Mouse (Mus musculus): ENCODE data around the gene Tox2. TPM values are rescaled to one million over a fixed set of nuclear protein-coding genes. Genes with fewer than 3 reads are reported as not detected.
A peak's percentile ranks its signal among the peaks of the same experiment; 100 is the strongest.

Tox2 gene
- total RNA-seq, 2 experiments from 2014 or later: 2.4 to 2.6 TPM

DNA sequence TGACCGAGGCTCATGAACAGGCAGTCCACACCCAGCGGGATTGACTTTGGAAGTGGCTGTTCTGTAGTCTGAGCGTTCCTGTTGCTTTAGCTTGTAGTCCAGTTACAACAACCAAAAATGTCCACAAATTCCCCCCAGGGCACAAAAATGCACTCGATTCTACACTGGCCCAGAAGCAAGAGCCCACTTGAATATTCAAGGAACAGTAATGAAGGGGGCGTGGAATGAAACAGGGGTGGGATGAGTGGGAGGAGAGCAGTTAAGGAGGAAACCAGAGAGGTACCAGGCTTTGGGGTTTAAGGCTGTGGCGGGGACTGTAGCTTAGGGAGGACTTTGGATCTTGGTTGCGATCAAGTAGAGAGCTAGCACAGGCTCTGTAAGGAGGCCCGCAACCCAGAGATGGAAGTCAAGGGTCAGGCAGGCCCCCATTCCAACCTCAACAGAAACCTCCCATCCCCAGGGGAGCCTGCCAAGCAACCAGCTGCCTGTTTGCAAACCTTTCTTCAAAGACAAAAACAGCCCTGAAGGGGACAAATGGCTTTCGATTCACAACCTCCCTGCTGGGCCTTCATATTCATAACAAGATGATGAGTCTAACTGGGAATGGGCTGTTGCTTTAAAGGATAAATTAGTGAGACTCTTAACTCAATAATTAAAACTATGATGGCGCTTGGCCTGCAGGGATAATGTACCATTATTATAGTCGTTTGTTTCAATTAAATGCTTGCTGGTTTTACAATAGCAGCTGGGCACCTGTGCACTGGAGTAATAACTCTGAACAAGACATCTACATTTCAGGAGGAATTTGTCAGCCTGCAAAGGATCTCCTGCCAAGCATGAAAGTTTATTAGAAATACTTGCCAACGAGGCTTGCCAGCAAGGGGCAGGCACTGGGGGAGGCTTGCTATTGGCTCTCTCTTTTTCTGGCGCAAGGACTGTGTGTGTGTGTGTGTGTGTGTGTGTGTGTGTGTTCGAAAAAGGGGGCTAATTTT is 97.4 kb downstream of the Tox2 start:
- peak in 1 of 2 experiments; percentile 36 for DNase-seq
- intact Hi-C loops (cut with DNase I): no loop called here

DNA sequence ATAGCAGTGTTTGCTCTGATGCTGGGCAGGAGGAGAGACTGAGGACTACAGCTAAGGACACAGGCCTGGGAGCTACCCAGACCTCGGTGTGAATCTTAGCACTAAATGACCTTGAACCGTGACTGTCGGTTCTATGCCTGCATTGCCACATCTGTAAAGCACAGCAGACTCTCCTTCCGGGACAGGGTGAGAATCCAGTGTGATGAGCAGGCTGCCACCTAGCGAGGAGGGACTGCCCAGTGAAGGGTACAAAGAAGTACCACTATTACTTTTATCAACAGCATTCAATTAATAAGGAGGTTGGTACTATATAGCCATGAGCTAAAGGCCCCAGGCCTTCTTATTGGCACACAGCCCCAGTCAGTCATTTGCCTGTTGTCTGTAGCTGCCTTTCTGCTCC is 98.7 kb downstream of the Tox2 start:
- DNase-seq: no peak
- intact Hi-C loops (cut with DNase I): no loop called here

DNA sequence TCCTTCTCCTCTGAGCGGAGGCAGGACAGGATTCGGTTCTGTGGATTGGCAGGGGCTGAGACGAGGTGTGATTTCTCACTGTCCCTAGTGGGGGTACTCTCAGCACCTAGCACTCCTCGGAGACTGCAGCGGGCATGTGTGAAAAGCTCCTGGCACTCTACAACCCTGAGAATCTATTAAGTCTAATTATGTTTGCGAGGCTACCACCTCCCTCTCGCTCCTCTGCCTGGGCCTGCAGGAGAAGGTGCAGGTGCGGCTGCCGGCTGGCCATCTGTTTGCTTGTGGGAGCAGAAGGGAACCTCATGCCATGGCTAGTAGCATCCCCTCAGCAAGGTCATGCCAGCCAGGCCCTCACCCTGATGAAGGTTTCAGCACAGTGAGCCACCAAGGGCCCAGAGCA is 100.1 kb downstream of the Tox2 start:
- intact Hi-C loops (cut with DNase I): no loop called here
- no peak for DNase-seq

DNA sequence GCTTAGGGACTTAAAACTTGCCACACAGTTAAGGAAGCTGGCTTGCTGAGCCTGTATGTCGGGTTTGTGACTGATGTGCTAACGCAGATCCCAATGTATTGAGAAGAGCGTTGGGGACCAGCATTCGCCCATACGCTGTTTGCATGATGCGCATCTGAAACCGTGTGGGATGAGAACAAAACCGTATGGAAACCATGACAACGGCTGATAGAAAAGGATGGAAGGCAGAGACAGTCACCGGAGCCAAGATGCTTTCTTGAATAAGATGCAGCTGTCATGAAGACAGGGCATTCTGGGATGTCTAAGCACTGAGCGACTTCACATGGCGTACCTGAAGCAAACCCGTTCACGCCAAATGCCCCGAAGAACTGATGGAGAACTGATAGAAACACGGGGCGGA is 106.5 kb downstream of the Tox2 start:
- DNase-seq: no peak
- intact Hi-C loops (cut with DNase I): no loop called here

DNA sequence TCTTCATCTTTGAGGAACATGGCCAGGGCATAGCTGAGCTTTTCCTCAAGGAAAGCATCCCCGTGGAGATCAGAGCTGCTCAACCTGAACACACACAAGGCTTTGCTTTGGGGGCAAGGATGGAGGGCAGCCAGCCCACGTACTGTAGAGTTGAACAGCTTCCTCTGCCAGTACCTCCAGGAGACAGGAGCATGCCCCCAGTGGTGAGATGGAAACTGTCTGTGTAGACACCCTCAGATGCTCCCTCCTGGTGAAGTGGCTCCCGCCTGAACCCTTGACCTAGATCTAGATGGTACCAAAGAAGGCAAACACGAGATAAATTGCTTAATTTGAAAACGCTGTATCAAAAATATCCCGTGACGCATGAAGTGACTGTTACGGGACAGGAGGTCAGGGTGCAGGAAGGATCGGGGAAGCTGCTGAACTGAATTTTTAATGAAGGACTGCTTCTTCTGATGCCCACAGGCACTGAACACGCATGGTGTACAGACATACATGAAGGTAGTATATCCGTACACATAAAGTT is 107.3 kb downstream of the Tox2 start:
- no peak for DNase-seq
- intact Hi-C loops (cut with DNase I): no loop called here

DNA sequence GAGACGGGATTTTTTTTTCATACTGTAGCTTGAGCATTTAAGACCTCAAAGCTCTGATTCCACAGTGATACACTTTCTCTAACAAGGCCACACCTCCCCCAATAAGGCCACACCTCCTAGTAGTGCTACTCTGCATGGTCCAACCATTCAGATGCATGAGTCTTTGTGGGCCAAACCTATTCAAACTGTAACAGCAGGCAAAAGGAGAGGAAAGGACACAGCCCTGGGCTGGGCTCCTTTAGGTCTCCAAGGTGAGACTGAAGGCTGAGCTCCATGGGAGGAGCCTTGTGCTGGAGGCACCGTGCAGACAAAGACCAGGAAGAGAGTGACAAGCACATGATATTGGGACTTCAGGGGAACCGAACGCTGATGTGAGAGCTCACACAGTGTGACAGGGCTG is 114.4 kb downstream of the Tox2 start:
- intact Hi-C loops (cut with DNase I): no loop called here
- no peak for DNase-seq

DNA sequence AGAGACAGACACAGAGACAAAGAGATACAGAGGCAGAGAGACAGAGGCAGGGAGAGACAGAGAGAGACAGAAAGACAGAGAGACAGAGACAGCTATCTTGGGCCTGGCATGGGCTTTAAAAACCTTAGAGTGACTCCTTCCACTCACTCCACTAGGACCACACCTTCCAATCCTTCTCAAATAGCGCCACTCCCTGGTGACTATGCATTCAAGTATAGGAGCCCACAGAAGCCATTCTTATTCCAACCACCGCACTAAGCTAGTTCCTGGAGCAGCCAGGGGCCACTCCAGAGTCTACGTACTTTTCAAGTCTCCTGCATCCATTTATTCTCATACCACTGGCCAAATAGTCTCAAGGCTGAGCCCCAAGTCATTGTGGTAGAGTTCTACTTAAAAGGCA is 115.9 kb downstream of the Tox2 start:
- intact Hi-C loops (cut with DNase I): no loop called here
- DNase-seq: no peak

DNA sequence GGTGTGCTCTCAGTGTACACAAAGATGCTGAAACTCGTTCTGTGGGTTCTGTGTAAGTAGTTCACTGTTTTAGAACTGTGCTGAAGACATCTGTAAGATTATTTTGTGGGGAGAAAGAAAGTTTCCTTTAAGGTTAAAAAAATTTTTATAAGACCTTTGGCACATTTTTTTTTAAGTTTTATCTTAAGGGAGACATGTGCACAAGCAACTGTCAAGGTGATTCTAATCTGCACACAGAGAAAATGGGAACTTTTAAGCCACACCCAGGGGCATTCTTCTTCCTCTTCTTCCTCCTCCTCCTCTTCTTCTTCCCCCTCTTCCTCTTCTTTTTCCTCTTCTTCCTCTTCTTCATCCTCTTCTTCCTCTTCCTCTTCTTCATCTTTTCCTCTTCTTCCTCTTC is 120.2 kb downstream of the Tox2 start:
- no peak for DNase-seq
- intact Hi-C loops (cut with DNase I): no loop called here

DNA sequence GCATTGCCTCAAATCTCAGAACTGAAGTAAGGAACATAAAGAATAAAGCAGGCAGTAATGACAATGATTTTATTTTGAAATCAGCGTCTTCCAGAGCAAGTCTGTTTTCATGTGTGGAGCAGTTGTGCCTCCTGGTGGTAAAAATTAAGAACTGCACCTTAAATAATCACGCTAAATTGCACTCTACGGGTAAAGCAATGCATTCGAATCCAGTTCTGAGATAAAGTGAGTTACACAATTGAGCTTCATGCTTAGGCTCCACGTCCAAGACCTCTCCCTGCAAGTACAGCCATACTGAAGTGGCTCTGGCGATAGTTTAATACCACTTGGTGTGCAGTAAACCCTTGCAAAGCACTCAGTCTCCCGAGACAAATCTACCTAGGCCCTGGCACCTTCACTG is 127.8 kb downstream of the Tox2 start:
- peak in 1 of 2 experiments; percentile 53 for DNase-seq
- intact Hi-C loops (cut with DNase I): loop anchor here (1.0 to 5.0 kb wide), 4 partner anchors 128 to 408 kb away; partner anchors contain the start of gene Tox2

DNA sequence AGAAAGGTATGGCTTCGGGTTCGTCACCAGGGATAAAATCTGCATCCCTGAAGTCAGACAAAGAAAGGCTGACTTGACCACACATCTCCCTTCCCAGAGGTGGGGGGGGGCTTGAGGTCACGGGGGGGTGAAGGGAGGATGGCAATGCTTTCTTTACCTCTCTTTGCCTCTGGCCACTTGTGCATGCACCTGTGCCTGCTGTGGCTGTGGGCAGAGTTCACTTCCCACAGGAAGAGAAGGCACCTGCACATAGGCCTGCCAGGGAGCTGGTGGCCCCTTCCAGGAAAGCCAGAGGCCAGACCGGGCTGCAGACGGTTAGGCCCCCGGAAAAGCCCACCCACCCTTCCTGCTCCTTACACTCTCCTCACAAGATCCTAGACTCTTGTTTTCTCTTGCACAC is 128.5 kb downstream of the Tox2 start:
- intact Hi-C loops (cut with DNase I): loop anchor here (5.0 kb wide), 3 partner anchors 129 to 409 kb away; partner anchors contain the start of gene Tox2
- no peak for DNase-seq

DNA sequence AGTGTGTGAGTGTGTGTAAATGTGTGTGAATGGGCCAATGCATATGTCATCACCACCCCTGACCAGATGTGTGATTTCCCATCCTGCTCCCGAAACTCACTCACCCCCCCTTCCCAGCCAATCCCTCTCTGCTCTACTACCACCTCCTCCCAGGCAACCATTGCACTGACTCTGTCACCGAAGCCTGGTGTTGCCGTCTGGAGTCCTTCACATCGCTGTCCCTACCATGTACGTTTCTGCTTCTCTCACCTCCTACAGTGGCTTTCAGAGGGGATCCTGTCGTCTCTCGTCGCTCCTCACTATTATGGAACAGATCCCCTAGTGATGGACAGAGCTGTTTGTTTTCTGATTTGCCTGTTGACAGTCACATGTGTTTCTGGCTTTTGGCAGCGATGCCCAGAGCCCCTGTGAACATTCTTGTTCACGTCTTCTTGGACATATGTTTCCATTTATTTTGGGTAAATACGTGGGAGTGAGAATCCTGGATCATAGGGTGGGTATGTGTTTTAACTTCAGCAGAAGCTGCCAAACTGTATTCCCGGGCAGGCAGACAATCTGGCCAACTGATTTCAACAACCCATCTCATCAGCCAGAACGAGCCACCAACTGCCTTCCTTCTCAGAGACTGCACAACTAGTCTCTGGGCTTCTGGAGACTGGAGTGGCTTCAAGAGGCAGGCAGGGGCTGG is 129.6 kb downstream of the Tox2 start:
- DNase-seq: no peak
- intact Hi-C loops (cut with DNase I): loop anchor here (5.0 kb wide), 3 partner anchors 130 to 410 kb away; partner anchors contain the start of gene Tox2

DNA sequence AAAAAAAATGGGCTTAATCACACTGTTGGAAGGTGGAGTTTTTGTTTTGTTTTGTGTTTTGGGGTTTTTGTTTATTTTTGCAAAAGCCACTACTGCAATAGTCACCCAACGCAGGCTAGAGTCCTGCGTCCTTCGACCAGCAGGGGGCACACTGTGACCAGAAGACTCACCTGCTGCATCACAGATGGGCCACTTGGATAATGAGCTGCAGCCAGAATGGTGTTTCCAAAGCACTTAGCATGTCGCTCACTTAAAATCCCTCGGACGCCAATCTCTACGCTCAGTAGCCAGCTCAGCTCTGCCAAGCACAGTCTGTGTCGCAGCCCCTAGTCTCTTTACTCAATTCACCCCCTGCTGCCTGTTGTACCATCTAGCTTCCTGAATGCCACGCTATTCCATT is 137.3 kb downstream of the Tox2 start:
- intact Hi-C loops (cut with DNase I): loop anchor here (1.0 kb wide), 1 partner anchor 61 kb away; no protein-coding TSS in a partner anchor
- peak; percentile 74 to 85 for DNase-seq

DNA sequence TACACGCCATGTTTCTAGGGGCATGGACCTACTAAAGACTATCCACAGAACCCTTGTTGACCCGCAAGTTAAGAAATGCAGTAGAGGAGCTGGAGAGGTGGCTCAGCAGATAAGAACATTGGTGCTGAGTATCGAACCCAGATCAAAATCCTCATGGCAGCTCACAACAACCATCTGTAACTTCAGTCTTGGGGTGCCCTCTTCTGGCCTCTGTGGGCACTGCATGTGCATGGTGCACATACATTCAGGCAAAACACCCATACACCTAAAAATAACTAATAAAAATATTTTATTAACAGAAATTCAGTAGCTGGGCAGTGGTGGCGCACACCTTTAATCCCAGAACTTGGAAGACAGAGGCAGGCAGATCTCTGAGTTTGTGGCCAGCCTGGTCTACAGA is 140.7 kb downstream of the Tox2 start:
- intact Hi-C loops (cut with DNase I): no loop called here
- DNase-seq: no peak

DNA sequence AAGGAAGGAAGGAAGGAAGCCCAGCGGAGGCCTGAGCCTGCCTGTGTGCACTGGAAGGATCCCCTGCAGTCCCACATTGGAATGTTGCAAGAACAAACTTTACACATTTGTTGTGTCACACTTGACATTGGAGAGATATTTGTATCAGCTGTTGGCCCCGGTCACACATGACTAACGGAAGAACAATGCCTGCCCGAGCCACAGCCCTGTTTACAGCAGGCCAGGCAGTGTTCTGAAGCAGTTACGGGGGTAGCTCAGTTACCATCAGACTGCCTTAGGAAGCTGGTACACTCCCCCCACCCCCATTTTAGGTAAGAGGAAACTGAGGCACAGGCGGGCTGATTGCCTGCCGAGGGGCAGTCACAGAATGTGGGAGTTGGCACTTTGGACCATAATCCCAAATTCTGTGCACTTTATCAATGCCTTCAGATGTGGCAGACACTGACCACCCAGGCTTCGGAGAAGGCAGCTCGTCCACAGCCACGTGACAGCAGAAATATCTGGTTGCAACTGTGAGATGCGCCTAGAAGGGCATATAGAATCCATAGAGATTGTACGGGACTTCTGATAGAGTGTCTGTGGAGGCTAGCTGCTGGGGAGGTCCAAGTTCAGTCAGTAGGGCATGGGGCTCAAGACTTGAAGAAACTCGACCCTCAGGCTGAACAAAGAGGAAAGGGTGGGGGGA is 142.2 kb downstream of the Tox2 start:
- DNase-seq: peak; percentile 48 to 55
- intact Hi-C loops (cut with DNase I): no loop called here

DNA sequence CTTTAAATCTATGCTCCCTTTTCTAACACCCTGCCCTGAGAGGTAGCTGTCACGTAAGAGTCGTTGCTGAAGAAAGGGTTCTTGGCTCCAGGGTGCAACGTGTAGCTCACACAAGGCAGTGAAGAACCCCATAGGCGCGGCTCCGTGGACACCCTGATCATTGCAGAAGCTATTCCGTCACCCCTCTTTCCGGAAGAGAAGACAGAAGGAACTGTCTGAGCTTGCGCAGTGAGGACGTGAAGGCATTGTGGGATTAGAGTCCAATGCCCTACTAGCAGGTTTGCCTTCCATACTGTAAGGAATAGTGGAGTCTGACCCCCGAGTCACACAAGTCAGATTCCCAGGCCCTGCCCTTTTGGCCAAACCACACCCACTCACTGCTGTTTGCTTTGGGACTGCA is 143.6 kb downstream of the Tox2 start:
- intact Hi-C loops (cut with DNase I): no loop called here
- DNase-seq: no peak

DNA sequence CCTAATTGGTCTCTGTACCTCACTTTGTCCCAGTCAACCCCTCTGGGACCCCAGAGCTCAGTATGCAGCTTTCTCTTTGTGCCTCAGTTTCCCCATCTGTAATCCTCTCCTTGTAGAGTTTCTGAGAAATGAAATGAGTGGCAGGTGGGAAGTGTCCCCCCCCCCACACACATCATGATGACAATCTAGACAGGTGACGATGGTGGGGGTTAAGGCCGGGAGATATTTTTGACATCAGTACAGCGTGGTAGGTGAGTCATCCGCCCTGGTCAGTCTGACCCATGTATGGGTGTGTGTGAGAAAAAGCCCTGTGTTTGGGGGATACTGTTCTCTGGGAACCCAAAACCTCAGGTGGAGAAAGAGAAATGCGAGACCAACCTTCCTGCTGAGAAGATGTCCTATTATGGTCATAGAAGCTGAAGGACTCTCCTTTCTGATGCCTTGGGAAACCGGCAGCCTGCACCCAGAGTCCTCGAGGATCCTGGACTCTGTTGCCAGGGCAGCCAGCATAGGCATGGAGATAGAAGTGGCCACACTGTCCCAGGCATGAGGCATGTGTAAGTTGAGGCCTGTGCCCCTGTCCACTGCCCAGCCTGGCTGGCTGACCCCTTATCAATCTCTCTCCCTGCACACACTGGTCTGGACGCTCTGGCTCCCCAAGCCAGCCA is 144.7 kb downstream of the Tox2 start:
- no peak for DNase-seq
- intact Hi-C loops (cut with DNase I): no loop called here

DNA sequence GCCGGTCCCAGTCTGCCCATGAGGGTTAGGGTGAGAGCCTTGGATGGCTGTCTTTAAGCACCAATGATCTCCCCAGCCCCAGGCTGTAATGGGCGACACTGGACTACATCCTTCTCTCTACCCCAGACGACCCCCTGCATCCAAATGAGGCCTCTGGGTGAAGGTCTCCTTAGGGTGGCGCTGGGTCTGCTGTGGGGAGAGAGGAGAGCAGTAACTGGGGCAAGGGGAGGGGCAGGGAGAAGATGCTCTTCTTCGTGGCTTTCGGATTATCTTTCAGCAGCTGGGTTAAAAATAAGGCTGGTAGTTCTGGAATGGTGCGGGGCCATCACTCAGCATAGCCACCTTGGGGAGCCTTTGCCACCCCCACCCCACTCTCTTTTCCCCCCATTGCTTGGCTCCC is 145.8 kb downstream of the Tox2 start:
- intact Hi-C loops (cut with DNase I): no loop called here
- no peak for DNase-seq

DNA sequence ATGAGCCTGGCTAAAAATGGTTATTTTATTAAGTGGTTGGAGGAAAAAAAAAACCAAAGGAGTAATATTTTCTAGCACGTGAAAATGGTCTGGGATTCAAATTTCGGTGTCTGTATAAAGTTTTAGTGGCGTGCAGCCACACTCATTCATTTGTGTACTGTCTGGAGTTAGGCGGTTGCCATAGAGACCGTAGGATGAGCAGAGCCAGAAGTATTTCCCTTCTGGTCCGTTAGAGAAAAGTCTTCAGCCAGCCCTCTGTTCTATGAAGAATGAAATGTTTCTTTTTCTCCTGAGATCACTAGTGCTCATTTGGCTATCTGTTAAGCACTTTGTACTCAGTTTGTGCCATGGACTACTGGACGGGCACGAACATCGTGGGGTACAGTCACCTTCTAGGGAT is 146.5 kb downstream of the Tox2 start:
- intact Hi-C loops (cut with DNase I): no loop called here
- DNase-seq: no peak

DNA sequence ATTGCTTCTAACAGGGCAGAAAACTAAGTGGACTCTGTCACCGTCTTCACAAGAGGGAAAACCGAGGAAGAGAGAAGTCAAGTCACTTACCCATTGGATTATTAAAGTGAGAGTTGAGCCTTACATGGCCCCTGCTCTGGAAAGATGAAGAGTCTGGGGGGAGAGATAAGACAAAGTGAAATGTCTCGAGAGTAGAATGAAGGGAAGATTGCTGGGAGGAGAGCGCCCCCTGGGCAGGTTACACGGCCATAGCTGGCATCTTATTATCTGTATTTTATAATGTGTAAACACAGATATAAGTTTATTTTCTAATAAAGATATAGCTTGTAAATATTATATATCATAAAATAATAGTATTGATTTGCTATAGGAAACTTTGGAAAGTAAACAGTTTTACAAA is 147.5 kb downstream of the Tox2 start:
- DNase-seq: no peak
- intact Hi-C loops (cut with DNase I): no loop called here

DNA sequence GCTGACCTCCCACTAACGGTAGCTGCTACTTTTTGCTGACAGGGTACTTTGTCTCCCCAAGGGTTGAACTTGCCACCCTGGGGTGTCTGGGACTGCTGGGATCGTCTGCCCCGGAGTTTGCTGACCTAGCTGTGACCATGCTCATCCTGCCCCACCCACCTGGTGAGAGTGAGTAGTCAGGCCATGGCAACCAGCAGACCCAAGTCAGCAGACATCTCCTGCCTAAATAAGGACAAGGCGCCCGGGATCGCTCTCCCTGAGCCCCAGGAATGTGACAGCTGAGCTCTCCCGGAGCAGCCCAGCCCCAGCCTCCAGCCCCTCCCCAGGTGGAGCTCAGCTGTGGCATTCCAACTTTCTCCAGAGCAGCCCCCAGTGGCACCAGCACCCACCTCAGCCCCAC is 150.8 kb downstream of the Tox2 start:
- DNase-seq: peak; percentile 45 to 64
- intact Hi-C loops (cut with DNase I): no loop called here
